Mouse (Mus musculus): ENCODE measurements at regions not wholly inside any gene's neighbourhood (a gene's known extent, or its start where the extent isn't known, plus 50 kb on each side); places are given as distances from the start of the nearest gene placed in this dataset.

GRCm38 (mm10) chr7:70527921-70528320 lies 161.4 kb upstream of the Nr2f2 start:
- no peak overlapping the region for H3K4me2 ChIP-seq (replicated peaks; ENCODE audit: low read depth, low read length, severe bottlenecking)
- no peak overlapping the region for H3K4me3 ChIP-seq (replicated peaks; ENCODE audit: low read length)
- no peaks in the 10 kb centered on the region for H3K36me3 ChIP-seq (ENCODE audit: control insufficient read depth, insufficient read depth, low read length)
- DNase-seq (ENCODE audit: low spot score) (peak; percentile 43), ATAC-seq (ENCODE audit: low FRiP score, low read depth) (no peak)
- 36% methylated on average over 4 of the region's 4 CpGs for WGBS
- peaks cover 2% of the 10 kb centered on the region; the same call in 1 of the 2 replicates for H3K9me3 ChIP-seq (ENCODE audit: control insufficient read depth, low read length)
- H3K27me3 ChIP-seq (ENCODE audit: control insufficient read depth, insufficient read depth, low read length): no peaks in the 10 kb centered on the region
- no peak overlapping the region for H3K9ac ChIP-seq (ENCODE audit: low read depth, low read length, severe bottlenecking)
- no peak for TF ChIP-seq POLR2A (IDR thresholded peaks at IDR 0.05; ENCODE audit: borderline replicate concordance, extremely low read depth, insufficient read depth, insufficient read length)
- no peak overlapping the region for H3K27ac ChIP-seq (replicated peaks; ENCODE audit: low read depth, low read length)
- 0 out of 2 replicates have a peak, but pooled peaks cover 2% of the 10 kb centered on the region for H3K4me1 ChIP-seq (ENCODE audit: control insufficient read depth, insufficient read depth, low read length)

DNA sequence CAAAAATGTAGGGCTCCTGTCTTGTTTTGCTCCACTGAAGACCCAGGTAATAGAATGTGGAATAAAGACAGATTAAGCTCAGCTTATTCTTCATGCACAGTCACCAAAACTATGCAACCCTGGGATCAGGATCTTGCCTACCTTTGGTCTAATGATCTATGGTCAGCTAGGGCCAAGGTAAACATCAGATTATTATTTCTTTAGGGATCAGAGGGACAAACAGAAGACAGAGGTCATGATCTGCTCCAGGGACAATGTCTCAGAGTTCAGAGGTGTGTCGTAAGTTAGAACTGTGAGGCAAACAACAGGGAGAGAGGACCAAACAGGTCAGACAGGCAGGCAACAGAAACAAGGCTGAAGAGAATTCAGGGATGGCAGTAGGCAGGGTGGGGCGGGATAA lies 158.8 kb upstream of the Nr2f2 start:
- TF ChIP-seq POLR2A (IDR thresholded peaks at IDR 0.05; ENCODE audit: borderline replicate concordance, extremely low read depth, insufficient read depth, insufficient read length): no peak
- Histone ChIP-seq H3K4me1 (ENCODE audit: control insufficient read depth, insufficient read depth, low read length) (0 out of 2 replicates have a peak, but pooled peaks cover 2% of the 10 kb centered on the region), H3K36me3 (ENCODE audit: control insufficient read depth, insufficient read depth, low read length) (no peaks in the 10 kb centered on the region), H3K27ac (replicated peaks; ENCODE audit: low read depth, low read length) (no peak overlapping the region), H3K4me2 (replicated peaks; ENCODE audit: low read depth, low read length, severe bottlenecking) (no peak overlapping the region), H3K27me3 (ENCODE audit: control insufficient read depth, insufficient read depth, low read length) (no peaks in the 10 kb centered on the region), H3K9ac (ENCODE audit: low read depth, low read length, severe bottlenecking) (no peak overlapping the region), H3K9me3 (ENCODE audit: control insufficient read depth, low read length) (peaks cover 2% of the 10 kb centered on the region; the same call in 1 of the 2 replicates), H3K4me3 (replicated peaks; ENCODE audit: low read length) (no peak overlapping the region)
- DNase-seq (ENCODE audit: low spot score) (no peak), ATAC-seq (ENCODE audit: low FRiP score, low read depth) (no peak)
- WGBS: 89% methylated on average over 2 of the region's 2 CpGs

DNA sequence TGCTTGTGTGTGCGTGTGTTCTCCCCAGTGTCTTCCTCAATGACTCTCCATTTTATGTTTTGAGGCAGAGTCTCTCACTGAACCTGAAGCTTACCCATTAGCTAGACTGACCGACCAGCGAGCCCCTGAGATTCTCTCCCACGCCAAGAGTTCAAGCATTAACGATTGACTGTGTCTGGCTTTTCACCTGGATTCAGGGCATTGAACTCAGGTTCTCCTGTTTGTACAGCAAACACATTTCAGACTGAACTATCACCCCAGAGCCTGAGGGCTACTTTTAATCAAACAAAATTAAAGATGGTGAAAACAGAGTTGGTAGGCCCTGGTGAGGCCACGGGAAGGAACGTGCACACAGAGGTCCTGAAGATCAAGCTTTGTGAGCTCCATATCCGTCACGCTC lies 158.2 kb upstream of the Nr2f2 start:
- peaks cover 2% of the 10 kb centered on the region; the same call in 1 of the 2 replicates for H3K9me3 ChIP-seq (ENCODE audit: control insufficient read depth, low read length)
- no peak overlapping the region for H3K9ac ChIP-seq (ENCODE audit: low read depth, low read length, severe bottlenecking)
- no peaks in the 10 kb centered on the region for H3K36me3 ChIP-seq (ENCODE audit: control insufficient read depth, insufficient read depth, low read length)
- no peaks in the 10 kb centered on the region for H3K27me3 ChIP-seq (ENCODE audit: control insufficient read depth, insufficient read depth, low read length)
- DNase-seq (ENCODE audit: low spot score): no peak
- 0 out of 2 replicates have a peak, but pooled peaks cover 2% of the 10 kb centered on the region for H3K4me1 ChIP-seq (ENCODE audit: control insufficient read depth, insufficient read depth, low read length)
- 89% methylated on average over 9 of the region's 9 CpGs for WGBS
- no peak overlapping the region for H3K4me2 ChIP-seq (replicated peaks; ENCODE audit: low read depth, low read length, severe bottlenecking)
- no peak overlapping the region for H3K4me3 ChIP-seq (replicated peaks; ENCODE audit: low read length)
- ATAC-seq (ENCODE audit: low FRiP score, low read depth): no peak
- H3K27ac ChIP-seq (replicated peaks; ENCODE audit: low read depth, low read length): no peak overlapping the region
- TF ChIP-seq POLR2A (IDR thresholded peaks at IDR 0.05; ENCODE audit: borderline replicate concordance, extremely low read depth, insufficient read depth, insufficient read length): no peak

- Histone ChIP-seq H3K27ac (replicated peaks; ENCODE audit: low read depth, low read length) (no peak overlapping the region), H3K27me3 (ENCODE audit: control insufficient read depth, insufficient read depth, low read length) (no peaks in the 10 kb centered on the region), H3K4me3 (replicated peaks; ENCODE audit: low read length) (no peak overlapping the region), H3K36me3 (ENCODE audit: control insufficient read depth, insufficient read depth, low read length) (no peaks in the 10 kb centered on the region), H3K9me3 (ENCODE audit: control insufficient read depth, low read length) (peaks cover 2% of the 10 kb centered on the region; the same call in 1 of the 2 replicates), H3K9ac (ENCODE audit: low read depth, low read length, severe bottlenecking) (no peak overlapping the region), H3K4me2 (replicated peaks; ENCODE audit: low read depth, low read length, severe bottlenecking) (no peak overlapping the region), H3K4me1 (ENCODE audit: control insufficient read depth, insufficient read depth, low read length) (0 out of 2 replicates have a peak, but pooled peaks cover 2% of the 10 kb centered on the region)
- DNase-seq (ENCODE audit: low spot score) (no peak), ATAC-seq (ENCODE audit: low FRiP score, low read depth) (no peak)
- WGBS: 95% methylated on average over 4 of the region's 4 CpGs
- TF ChIP-seq POLR2A (IDR thresholded peaks at IDR 0.05; ENCODE audit: borderline replicate concordance, extremely low read depth, insufficient read depth, insufficient read length): no peak
These were observed 157.7 kb upstream of the Nr2f2 start for GRCm38 (mm10) chr7:70524251-70524650.

DNA sequence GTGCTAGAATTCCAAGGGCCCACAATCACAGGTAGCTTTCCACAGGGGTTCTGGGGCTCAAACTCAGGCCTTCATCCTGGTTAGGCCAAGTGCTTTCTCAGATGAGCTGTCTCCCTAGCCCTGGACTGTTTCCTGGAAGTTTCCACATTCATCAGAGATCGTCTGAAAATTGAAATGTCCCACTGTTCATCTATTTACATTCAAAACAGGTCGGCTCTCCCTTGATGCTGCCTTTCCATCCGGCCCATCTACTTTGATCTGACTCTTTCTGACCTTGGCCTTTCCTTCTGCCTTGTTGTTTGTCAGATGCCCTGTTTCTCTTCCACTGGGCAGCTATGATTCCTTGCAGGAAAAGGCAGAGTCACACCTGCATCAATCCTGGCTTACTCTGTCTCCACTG lies 150.2 kb upstream of the Nr2f2 start:
- Histone ChIP-seq H3K4me2 (replicated peaks; ENCODE audit: low read depth, low read length, severe bottlenecking) (no peak overlapping the region), H3K4me3 (replicated peaks; ENCODE audit: low read length) (no peak overlapping the region), H3K4me1 (ENCODE audit: control insufficient read depth, insufficient read depth, low read length) (peaks cover 20% of the 10 kb centered on the region), H3K36me3 (ENCODE audit: control insufficient read depth, insufficient read depth, low read length) (no peaks in the 10 kb centered on the region), H3K27ac (replicated peaks; ENCODE audit: low read depth, low read length) (no peak overlapping the region), H3K27me3 (ENCODE audit: control insufficient read depth, insufficient read depth, low read length) (no peaks in the 10 kb centered on the region), H3K9ac (ENCODE audit: low read depth, low read length, severe bottlenecking) (no peak overlapping the region), H3K9me3 (ENCODE audit: control insufficient read depth, low read length) (no peaks in the 10 kb centered on the region)
- WGBS: 53% methylated on average over 3 of the region's 3 CpGs
- ATAC-seq (ENCODE audit: low FRiP score, low read depth) (no peak), DNase-seq (ENCODE audit: low spot score) (no peak)
- no peak for TF ChIP-seq POLR2A (IDR thresholded peaks at IDR 0.05; ENCODE audit: borderline replicate concordance, extremely low read depth, insufficient read depth, insufficient read length)

Data from limb, embryonic 14.5 days (tissue).